Mouse (Mus musculus): ENCODE results near the gene Nploc4.

DNA sequence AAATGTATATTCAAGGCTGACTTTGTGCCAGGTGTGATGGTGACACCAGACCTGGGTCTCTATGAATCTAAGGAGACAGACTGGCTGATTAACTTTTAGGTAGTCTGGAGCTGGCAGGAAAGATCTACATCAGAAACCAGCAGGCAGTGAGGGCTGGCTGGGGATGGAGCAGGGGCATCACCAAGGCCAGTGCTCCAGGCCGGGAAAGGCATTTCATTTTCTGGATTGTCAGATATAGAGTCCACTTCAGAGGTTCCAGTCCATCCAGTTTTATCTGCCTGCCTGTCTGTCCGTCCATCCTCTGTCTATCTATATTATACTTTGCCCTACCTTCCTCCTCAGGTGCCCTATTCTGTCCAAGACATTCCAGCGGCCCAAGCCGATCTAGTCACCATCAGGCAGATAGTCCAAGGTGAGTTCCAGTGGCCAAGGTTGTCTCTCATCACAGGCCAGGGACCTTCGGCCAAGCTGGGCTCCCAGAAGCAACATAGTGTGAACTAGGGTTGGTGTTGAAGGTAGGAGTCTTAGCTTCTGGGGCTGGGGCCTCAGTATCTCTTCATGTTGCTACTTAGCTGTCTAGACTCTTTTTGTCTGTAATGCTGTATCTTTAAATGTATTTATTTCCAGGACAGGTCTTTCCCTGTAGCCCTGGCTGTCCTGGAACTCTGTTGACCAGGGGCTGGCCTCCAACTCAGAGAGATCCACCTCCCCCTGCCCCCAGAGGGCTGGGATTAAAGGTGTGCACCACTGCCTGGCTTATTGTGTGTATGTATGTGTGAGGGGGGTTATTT lies 93.8 kb downstream of the Nploc4 start:
- TF ChIP-seq POLR2A (IDR thresholded peaks at IDR 0.05; ENCODE audit: insufficient read depth, low read length) (no peak), EP300 (IDR thresholded peaks at IDR 0.05; ENCODE audit: insufficient read depth, low read depth, low read length) (no peak)
